Mouse (Mus musculus) MEL (cell line): ENCODE measurements around the gene Stra8. TPM values are rescaled to one million over a fixed set of nuclear protein-coding genes. Genes with fewer than 3 reads are reported as not detected.

Experiments
- MAX ChIP-seq: IDR thresholded peaks from 2 replicates; pipeline ENCODE4 v1.6.1; 2011; ENCODE audit warnings: low read length, improper control_type of control experiment
- MYB ChIP-seq: IDR thresholded peaks from 2 replicates; pipeline ENCODE4 v1.6.1; 2011; ENCODE audit warnings: mild to moderate bottlenecking, low read depth, low read length, improper control_type of control experiment
- NELFE ChIP-seq: IDR thresholded peaks from 2 replicates; pipeline ENCODE4 v1.6.1; 2011; ENCODE audit warnings: low read depth, low read length, improper control_type of control experiment
- NRF1 ChIP-seq: IDR thresholded peaks from 2 replicates; pipeline ENCODE4 v1.6.1; 2014; ENCODE audit warnings: low read depth, mild to moderate bottlenecking, inconsistent platforms, low read length, improper control_type of control experiment, moderate library complexity; ENCODE audit not compliant: poor library complexity, insufficient read depth, severe bottlenecking
- POLR2AphosphoS2 ChIP-seq: IDR thresholded peaks from 2 replicates; pipeline ENCODE4 v1.6.1; 2011; ENCODE audit warnings: low read length, improper control_type of control experiment
- TBP ChIP-seq: IDR thresholded peaks from 2 replicates; pipeline ENCODE4 v1.8.0; 2011; ENCODE audit warnings: low read depth, low read length, improper control_type of control experiment
- TCF12 ChIP-seq: IDR thresholded peaks from 2 replicates; pipeline ENCODE4 v1.6.1; 2014; ENCODE audit warnings: low read depth, mild to moderate bottlenecking, inconsistent platforms, low read length, improper control_type of control experiment, moderate library complexity
- USF1 ChIP-seq: IDR thresholded peaks from 2 replicates; pipeline ENCODE4 v1.6.1; 2014; ENCODE audit warnings: low read depth, mild to moderate bottlenecking, inconsistent platforms, low read length, improper control_type of control experiment, moderate library complexity
- ZC3H11A ChIP-seq: IDR thresholded peaks from 2 replicates; pipeline ENCODE4 v1.6.1; 2012; ENCODE audit warnings: low read depth, mild to moderate bottlenecking, inconsistent platforms, low read length, improper control_type of control experiment
- ZKSCAN1 ChIP-seq: IDR thresholded peaks from 2 replicates; pipeline ENCODE4 v1.6.1; 2012; ENCODE audit warnings: low read depth, mild to moderate bottlenecking, inconsistent platforms, low read length, improper control_type of control experiment, moderate library complexity
- polyA plus RNA-seq, 2 experiments: library from polyadenylated mRNA; stranded (reverse) in 1 of 2; unstranded in 1 of 2; fragments of >175 nt in 1 of 2; fragments of >200 nt in 1 of 2; gene quantifications; 2 replicates each; pipeline versions ENCODE4 v1.2.1 to v1.2.4; 2012; ENCODE audit warnings: low replicate concordance in 2 of 2, low read depth in 1 of 2; ENCODE audit not compliant: insufficient read length in 2 of 2, insufficient read depth in 1 of 2, missing spikeins in 1 of 2
- total RNA-seq: library from RNA; depleted of rRNA; stranded (reverse); fragments of 300-350 nt; gene quantifications from 2 replicates; pipeline ENCODE4 v1.2.3, GENCODE M21; 2012; rRNA removed

The Stra8 gene
- total and polyA plus RNA-seq, 3 experiments: not detected

DNA sequence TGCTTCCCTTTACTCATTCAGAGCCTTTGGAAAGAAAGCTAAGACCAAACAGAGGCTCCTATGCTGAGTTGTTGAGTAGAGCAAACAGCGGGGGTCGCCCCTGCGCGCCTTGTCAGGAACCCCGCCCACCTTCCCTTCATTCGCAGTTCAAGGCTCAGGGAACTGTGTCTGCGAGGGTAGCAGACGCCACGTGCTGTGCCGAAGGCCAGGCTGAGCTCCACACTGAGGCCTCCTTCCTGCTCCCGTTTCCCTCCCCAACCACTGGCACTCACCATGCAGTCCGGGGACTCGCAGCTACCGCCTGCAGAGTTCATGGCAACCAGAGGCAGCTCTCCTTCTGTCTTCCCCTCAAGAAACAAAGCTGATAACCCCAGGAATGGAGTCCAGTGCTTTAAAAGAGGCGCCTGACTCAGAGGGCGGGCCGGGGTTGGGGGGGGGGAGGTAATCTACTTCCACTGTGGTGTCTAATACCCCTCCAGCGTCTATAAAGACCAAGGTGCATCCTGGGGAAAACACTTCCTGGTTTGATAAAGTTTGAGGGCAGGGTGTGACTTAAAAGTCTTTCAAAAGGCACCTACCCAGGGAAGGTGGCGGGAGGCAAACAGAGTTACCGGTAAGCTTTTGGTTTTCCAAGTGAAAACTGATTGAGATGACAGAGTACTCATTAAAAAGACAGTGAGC is 68.3 kb downstream of the Stra8 start, which contains the start of gene Slc23a4 (continued):
- no peak for TF ChIP-seq ZC3H11A
- TF ChIP-seq TCF12: 0 out of 2 replicates have a peak, but pooled peaks have one; percentile 15
- no peak for TF ChIP-seq NELFE
- no peak for TF ChIP-seq USF1
- TF ChIP-seq NRF1: no peak
- no peak for TF ChIP-seq TBP
- TF ChIP-seq ZKSCAN1: no peak
- TF ChIP-seq POLR2AphosphoS2: no peak
- peak; percentile 96 for TF ChIP-seq MAX
- TF ChIP-seq MYB: no peak

Other genes with a start within 250 kb of the Stra8 start
- not detected in 2 replicates for gene Agbl3, start 139.7 kb upstream of the Stra8 start, total RNA-seq
- gene Agbl3, start 139.7 kb upstream of the Stra8 start, polyA plus RNA-seq: 1 to 10 TPM in 1 of 2 experiments, not detected in 1; 1.3 TPM
- 2.5 TPM in 2 replicates for gene Tmem140, start 57.0 kb upstream of the Stra8 start, total RNA-seq
- 1 to 10 TPM in 1 of 2 experiments, not detected in 1; 4.0 TPM for gene Tmem140, start 57.0 kb upstream of the Stra8 start, polyA plus RNA-seq
- 9.4 and 10.1 TPM in 2 replicates for gene Cyren, start 42.1 kb upstream of the Stra8 start, total RNA-seq
- 10 to 100 TPM in 1 of 2 experiments, not detected in 1; 15.9 TPM for gene Cyren, start 42.1 kb upstream of the Stra8 start, polyA plus RNA-seq
- gene Wdr91, start 9.3 kb upstream of the Stra8 start, total RNA-seq: 11.7 and 13.7 TPM in 2 replicates
- gene Wdr91, start 9.3 kb upstream of the Stra8 start, polyA plus RNA-seq: 10 to 100 TPM in 1 of 2 experiments, not detected in 1; 24.1 TPM
- gene Slc23a4, start 68.2 kb downstream of the Stra8 start, total RNA-seq: 5.5 and 6.2 TPM in 2 replicates
- 10 to 100 TPM in 1 of 2 experiments, not detected in 1; 10.2 TPM for gene Slc23a4, start 68.2 kb downstream of the Stra8 start, polyA plus RNA-seq
- 6.0 and 6.2 TPM in 2 replicates for gene Cnot4, start 213.6 kb downstream of the Stra8 start, total RNA-seq
- gene Cnot4, start 213.6 kb downstream of the Stra8 start, polyA plus RNA-seq: 10 to 100 TPM; 13.6 to 41.9 TPM